Mouse (Mus musculus) naive thymus-derived CD4-positive, alpha-beta T cell, adult 2 months (primary cell): ENCODE results near the gene Hist2h2ab.
A peak's percentile ranks its signal among the peaks of the same experiment; 100 is the strongest.
"Not testable (repeated sequence)": the region's sequence is repeated elsewhere in the genome, so short reads cannot be mapped to it uniquely, and the experiment has no call there.

ENCODE experiments used
- DNase-seq: peaks from one replicate; pipeline ENCODE4 v3.0.0-alpha.2; 2011; ENCODE audit warnings: low read depth

Hist2h2ab gene

DNA sequence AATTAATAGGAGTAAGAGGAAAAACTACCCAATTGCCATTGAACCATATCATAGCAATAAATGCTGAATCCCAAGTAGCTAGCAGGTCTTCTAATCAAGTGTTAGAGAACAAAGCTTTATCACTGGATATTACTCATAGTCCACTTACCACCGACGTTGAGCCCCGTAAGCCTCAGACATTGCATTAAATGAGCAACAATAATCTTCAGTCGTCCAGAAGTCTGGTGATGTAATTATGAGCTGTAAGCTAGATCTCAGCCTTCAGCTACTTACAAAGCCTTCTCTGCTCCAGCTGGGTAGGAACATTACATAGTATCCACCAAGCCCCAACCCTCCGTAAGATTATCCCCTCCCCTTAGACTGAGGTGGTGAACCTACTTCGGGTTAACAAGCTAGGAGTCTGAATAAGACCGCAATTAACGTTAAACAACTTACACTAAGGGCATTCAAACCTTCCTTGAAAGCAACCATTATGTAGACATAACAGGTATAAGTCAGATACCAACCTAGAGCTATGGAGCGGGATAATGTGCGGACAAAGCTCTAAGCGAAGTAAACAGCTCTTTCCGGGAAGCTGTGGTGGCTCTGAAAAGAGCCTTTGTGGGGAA lies 18.3 kb downstream of the Hist2h2ab start:
- DNase-seq = peak; percentile 51

GRCm38 (mm10) chr3:96238954-96239793 lies 19.5 kb downstream of the Hist2h2ab start, which contains the start of gene Hist2h3c2:
Gene Hist2h3c2, minus strand, starts transcription at chr3:96239127.
- not testable (repeated sequence) for DNase-seq

- peak; percentile 74 for DNase-seq
These were observed 20.5 kb downstream of the Hist2h2ab start, which contains the start of gene Hist2h2aa2 for GRCm38 (mm10) chr3:96239949-96240798. Gene Hist2h2aa2, minus strand, starts transcription at chr3:96240276.

GRCm38 (mm10) chr3:96240799-96241197 lies 21.1 kb downstream of the Hist2h2ab start:
- DNase-seq = no peak

DNA sequence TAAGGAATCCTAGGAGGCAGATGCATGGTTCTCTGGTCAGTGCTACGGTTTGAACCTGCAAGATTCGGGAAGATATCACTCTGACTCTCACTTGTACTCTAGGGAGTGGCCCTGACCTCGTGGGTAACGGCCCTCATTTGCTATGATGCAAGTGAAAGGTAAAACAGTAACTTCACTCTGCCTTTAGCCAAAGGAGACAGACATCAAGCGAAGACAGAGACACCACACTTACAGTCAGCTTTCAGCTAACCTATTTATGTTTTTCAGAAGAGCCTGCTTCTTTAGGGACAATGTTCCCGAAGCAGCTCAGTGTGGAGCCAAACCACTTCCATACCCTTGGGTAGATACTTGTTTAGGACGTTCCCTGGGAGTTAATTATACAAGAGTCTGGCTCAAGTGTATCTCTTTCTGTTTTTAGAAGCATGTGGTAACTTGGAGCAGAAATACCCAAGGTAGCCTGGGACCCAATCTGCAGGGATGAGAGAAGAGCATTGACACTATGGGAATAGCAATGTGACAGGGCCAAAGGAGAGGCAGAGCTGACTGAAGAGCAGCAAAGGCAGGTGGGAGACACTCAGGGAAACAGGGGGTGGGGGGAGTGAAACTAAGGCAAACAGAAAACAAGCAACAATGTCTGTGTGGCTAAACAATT lies 24.4 kb downstream of the Hist2h2ab start:
- no peak for DNase-seq

DNA sequence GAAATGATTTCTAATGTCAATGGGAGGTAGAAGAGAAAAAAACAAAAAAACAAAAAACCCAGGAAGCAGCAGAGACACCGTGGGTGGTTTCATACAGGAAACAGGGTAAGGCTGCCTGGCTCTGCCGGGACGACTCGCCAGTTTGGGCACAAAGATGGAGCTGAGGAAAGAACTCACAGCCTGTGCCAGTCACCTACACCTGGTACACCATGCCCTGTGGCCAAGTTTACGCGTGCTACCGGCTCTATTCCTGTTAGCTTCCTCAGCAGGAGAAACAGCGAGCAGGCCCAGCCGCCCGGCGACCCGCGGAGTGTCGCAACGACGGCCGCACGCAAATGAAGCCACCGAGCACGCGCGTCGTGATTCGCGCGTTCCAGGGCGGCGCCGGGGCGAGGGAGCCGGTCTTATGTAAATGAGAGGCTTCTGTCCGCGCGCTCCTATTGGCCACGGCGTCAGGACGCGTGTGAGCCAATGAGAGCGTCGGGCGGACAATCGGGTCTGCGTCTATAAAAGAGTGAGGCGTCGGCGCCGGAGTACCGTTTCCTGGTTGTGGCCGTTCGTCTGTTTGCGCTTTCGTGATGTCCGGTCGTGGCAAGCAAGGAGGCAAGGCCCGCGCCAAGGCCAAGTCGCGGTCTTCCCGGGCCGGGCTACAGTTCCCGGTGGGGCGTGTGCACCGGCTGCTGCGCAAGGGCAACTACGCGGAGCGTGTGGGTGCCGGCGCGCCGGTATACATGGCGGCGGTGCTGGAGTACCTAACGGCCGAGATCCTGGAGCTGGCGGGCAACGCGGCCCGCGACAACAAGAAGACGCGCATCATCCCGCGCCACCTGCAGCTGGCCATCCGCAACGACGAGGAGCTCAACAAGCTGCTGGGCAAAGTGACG lies 25.6 kb downstream of the Hist2h2ab start, which contains the start of gene Hist2h2aa1:
Gene Hist2h2aa1, plus strand, starts transcription at position 495 of the 884 bp plus-strand sequence.
- peak; percentile 90 for DNase-seq

DNA sequence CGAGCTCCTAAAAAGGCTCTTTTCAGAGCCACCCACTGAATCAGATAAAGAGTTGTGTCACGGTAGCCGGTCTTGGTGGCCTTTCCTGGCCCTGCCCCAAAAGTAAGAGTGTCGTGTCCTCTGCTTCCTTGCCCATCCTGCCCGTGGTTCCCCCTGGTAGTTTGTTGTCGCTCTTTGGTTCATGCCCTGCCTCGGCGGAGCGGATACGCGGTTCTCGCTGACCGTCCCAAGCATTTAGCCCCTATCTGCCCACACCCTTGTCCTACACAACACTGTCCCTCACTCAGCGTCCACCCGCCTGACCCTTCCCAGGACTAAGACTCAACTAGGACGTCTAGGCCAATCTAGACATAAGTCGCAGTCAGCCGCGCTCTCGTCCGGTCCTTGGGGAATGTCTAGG lies 26.4 kb downstream of the Hist2h2ab start:
- DNase-seq = not testable (repeated sequence)

GRCm38 (mm10) chr3:96246427-96246856 lies 26.8 kb downstream of the Hist2h2ab start, which contains the start of gene Hist2h3c1:
Gene Hist2h3c1, plus strand, starts transcription at chr3:96246685.
- DNase-seq = not testable (repeated sequence)

- DNase-seq = no peak
These were observed 27.9 kb downstream of the Hist2h2ab start for GRCm38 (mm10) chr3:96247356-96248140.

DNA sequence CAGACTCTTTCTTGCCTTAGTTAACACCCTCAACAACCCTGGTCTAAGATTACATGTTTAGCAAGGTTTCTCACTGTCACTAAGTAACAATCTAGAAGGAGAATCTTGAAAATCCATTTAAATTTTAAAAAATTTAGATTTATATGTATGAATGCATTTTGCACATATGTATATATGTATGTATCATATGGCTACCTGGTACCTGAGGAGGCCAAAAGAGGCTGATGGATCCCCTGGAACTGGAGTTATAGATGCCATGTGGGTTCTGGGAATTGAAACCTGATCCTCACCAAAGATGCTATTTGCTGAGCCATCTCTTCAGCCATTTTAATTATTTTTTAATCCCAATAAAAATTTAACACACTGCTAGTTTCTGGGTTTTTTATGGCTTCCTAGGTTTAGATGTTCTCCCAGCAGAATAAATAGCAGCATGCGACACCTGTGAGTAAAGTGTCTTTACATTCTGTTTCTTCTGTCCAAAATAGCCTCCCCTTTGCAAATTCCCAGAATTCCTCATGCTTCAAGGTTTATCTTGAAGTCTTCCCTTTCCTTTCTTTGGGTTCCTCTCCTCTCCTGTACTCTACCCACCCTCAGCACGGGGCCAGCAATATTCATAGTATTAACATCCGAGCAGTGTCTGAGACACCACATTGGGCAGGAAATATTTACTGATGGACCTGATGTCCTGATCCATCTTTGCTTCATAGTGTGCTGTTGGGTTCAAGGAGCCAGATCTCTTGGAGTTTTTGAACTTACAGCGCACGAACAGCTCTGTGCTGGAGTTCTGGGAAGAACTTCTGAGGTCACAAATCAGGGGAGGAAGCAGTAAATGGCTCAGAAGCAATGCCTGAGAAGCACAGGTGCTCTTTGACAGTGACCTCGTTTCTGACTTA lies 28.7 kb downstream of the Hist2h2ab start:
- no peak for DNase-seq

DNA sequence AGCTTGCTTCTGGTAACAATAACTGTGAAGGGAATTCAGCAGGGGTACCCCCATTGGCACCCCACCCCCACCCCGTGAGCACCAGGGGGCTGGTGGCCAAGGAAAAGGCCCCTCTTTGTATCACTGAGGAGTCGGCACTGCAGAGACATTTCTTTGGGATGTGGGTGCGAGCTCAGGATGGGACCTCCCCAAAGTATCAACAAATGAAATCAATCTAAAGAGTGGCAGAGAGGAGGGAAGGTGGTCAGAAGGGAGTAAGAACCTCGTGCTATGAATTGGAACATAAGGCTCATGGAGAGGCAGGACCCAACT lies 29.3 kb downstream of the Hist2h2ab start:
- DNase-seq = no peak

- no peak for DNase-seq
These were observed 31.2 kb downstream of the Hist2h2ab start for GRCm38 (mm10) chr3:96250890-96251289.

- no peak for DNase-seq
These were observed 32.1 kb downstream of the Hist2h2ab start for GRCm38 (mm10) chr3:96251787-96252186.

DNA sequence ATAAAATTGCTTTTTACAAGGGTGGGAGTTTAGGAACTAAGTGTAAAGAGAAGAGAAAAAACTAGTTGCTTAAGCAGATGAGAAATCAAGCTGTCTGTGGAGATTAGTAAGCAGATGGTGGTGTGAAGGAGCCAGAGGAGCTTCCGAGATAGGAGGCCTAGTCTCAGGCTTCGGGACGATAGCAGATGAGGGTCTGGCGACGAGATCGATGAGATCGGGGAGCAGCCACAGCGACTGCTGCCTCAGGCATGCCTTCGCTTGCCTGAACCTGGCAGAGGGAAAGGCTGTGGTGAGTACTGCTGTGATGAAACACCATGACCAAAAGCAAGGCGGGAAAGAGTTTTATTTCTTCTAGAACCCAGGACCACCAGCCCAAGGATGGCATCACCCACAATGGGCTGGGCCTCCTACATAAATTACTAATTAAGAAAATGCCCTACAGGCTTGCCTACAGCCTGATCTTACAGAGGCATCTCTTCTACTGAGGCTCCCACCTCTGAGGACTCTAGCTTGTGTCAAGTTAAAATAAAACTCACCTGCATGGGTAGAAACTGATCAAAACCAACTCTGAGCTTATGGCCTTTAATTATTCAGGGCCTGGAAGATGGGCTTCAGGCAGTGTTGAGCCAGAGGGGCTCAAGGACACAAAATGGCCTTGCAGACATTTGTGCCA lies 35.2 kb downstream of the Hist2h2ab start:
- DNase-seq = no peak

GRCm38 (mm10) chr3:96255926-96256593 lies 36.4 kb downstream of the Hist2h2ab start:
- DNase-seq = no peak

GRCm38 (mm10) chr3:96257190-96257589 lies 37.5 kb downstream of the Hist2h2ab start:
- DNase-seq = no peak

DNA sequence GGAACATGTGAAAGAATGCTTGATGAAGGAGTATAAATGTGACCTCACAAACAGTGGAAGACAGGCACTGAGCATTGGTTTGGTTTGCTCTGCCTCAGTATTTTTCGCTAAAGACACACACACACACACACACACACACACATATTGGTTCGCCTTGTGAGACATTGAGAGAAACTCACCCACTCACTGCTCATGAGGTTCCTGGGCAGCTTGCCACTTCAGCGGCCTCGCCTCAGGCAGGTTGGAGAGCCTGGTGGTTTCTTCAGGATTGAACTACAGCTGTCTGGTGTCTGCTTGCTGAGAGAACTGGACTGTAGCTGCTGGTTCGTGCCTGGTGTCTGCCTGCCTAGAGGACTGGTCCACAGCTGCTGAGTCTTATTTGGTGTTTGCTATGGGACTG lies 40.6 kb downstream of the Hist2h2ab start:
- no peak for DNase-seq

GRCm38 (mm10) chr3:96261623-96262022 lies 42.0 kb downstream of the Hist2h2ab start:
- DNase-seq = no peak
